Mouse (Mus musculus): Measurements from ENCODE around the gene Lhb. TPM values are rescaled to one million over a fixed set of nuclear protein-coding genes. Genes with fewer than 3 reads are reported as not detected.
"Not testable (repeated sequence)": the region's sequence is repeated elsewhere in the genome, so short reads cannot be mapped to it uniquely, and the experiment has no call there.

Gene Lhb
- 0.52 TPM in 1 of 2 replicates, not detected in the other for polyA plus RNA-seq (2014; fragmentation: Nextera tagmentation; extraction: Ambion mirVana)

DNA sequence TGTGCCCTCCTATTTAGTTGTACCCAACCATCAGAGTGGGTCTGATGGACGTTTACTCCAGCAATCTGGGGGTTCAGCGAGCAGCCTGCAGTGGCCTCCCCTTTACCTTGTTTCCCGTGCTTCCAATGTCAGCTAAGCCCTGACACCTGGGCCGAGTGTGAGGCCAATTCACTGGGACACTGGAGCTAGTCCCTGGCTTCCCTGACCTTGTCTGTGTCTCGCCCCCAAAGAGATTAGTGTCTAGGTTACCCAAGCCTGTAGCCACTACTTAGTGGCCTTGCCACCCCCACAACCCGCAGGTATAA lies at the start of gene Lhb:
Gene Lhb, plus strand, starts transcription at position 206 of the 305 bp plus-strand sequence.
- H3K4me3 ChIP-seq (ENCODE audit: low read depth, low read length) = no peak within 1 kb of the TSS
- WGBS = 58% methylated on average over 6 of the region's 6 CpGs
- 0 out of 2 replicates have a peak, but pooled peaks cover 4% of the 10 kb centered on the region for H3K27me3 ChIP-seq (ENCODE audit: control insufficient read depth, insufficient read depth, low read length)
- no peak for ATAC-seq (ENCODE audit: insufficient number of reproducible peaks, insufficient read depth, low FRiP score, low read depth)
- no peak within 1 kb of the TSS for H3K9ac ChIP-seq (replicated peaks; ENCODE audit: low read depth, low read length)
- peak within 1 kb of the TSS; percentile 13; the same call in 1 of the 2 replicates for H3K4me2 ChIP-seq (replicated peaks; ENCODE audit: low read depth, low read length)
- H3K36me3 ChIP-seq (ENCODE audit: control insufficient read depth, insufficient read depth, low read length) = peaks cover 50% of the 10 kb centered on the region
- H3K9me3 ChIP-seq (ENCODE audit: control insufficient read depth, low read depth, low read length) = no peaks in the 10 kb centered on the region
- H3K27ac ChIP-seq (ENCODE audit: low read length) = no peak within 1 kb of the TSS
- peaks cover 14% of the 10 kb centered on the region; the same call in 1 of the 2 replicates for H3K4me1 ChIP-seq (ENCODE audit: control insufficient read depth, insufficient read depth, low read length)

- ATAC-seq (ENCODE audit: insufficient number of reproducible peaks, insufficient read depth, low FRiP score, low read depth) = no peak
- no peaks in the 10 kb centered on the region for H3K9me3 ChIP-seq (ENCODE audit: control insufficient read depth, low read depth, low read length)
- peaks cover 13% of the 10 kb centered on the region; the same call in 1 of the 2 replicates for H3K27me3 ChIP-seq (ENCODE audit: control insufficient read depth, insufficient read depth, low read length)
- 75% methylated on average over 5 of the region's 5 CpGs for WGBS
- H3K27ac ChIP-seq (ENCODE audit: low read length) = no peak overlapping the region
- H3K36me3 ChIP-seq (ENCODE audit: control insufficient read depth, insufficient read depth, low read length) = peaks cover 29% of the 10 kb centered on the region
- H3K4me2 ChIP-seq (replicated peaks; ENCODE audit: low read depth, low read length) = no peak overlapping the region
- no peak overlapping the region for H3K9ac ChIP-seq (replicated peaks; ENCODE audit: low read depth, low read length)
- H3K4me1 ChIP-seq (ENCODE audit: control insufficient read depth, insufficient read depth, low read length) = peaks cover 5% of the 10 kb centered on the region; the same call in 1 of the 2 replicates
- H3K4me3 ChIP-seq (ENCODE audit: low read depth, low read length) = no peak overlapping the region
Observed at GRCm38 (mm10) chr7:45372371-45372770, 48.2 kb upstream of the Lhb start.

DNA sequence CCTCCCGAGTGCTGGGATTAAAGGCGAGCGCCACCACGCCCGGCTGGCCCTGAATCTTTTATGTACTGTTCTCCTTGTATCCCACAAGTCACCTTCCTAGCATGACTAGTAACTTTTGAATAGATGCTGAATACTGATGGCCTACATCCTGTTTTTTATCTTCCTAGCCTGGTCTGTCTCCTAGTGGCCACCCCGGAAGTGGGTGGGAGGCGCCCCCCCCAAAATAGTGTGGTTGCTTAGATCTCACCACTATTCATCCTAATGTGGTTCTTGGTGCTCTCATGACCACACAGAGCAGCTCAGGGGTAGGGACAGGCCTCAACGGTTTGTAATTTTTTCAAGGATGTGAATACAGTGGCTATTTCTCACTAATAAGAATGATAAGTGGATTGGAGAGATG lies 46.0 kb upstream of the Lhb start:
- ATAC-seq (ENCODE audit: insufficient number of reproducible peaks, insufficient read depth, low FRiP score, low read depth) = no peak
- no peaks in the 10 kb centered on the region for H3K9me3 ChIP-seq (ENCODE audit: control insufficient read depth, low read depth, low read length)

GRCm38 (mm10) chr7:45376057-45376456 lies 44.6 kb upstream of the Lhb start:
- H3K4me1 ChIP-seq (ENCODE audit: control insufficient read depth, insufficient read depth, low read length) = no peaks in the 10 kb centered on the region; the same call in 1 of the 2 replicates
- peaks cover 63% of the 10 kb centered on the region for H3K36me3 ChIP-seq (ENCODE audit: control insufficient read depth, insufficient read depth, low read length)
- no peaks in the 10 kb centered on the region for H3K27me3 ChIP-seq (ENCODE audit: control insufficient read depth, insufficient read depth, low read length)
- no peaks in the 10 kb centered on the region for H3K9me3 ChIP-seq (ENCODE audit: control insufficient read depth, low read depth, low read length)
- H3K9ac ChIP-seq (replicated peaks; ENCODE audit: low read depth, low read length) = no peak overlapping the region
- H3K4me3 ChIP-seq (ENCODE audit: low read depth, low read length) = no peak overlapping the region
- 88% methylated on average over 1 of the region's 1 CpGs for whole genome bisulfite sequencing
- no peak overlapping the region for H3K27ac ChIP-seq (ENCODE audit: low read length)
- no peak for ATAC-seq (ENCODE audit: insufficient number of reproducible peaks, insufficient read depth, low FRiP score, low read depth)
- no peak overlapping the region for H3K4me2 ChIP-seq (replicated peaks; ENCODE audit: low read depth, low read length)

More for the DNA sequence above, 46.0 kb upstream of the Lhb start:
- H3K4me1 ChIP-seq (ENCODE audit: control insufficient read depth, insufficient read depth, low read length) = peaks cover 3% of the 10 kb centered on the region; the same call in 1 of the 2 replicates
- no peak overlapping the region for H3K9ac ChIP-seq (replicated peaks; ENCODE audit: low read depth, low read length)
- no peak overlapping the region for H3K4me3 ChIP-seq (ENCODE audit: low read depth, low read length)
- H3K36me3 ChIP-seq (ENCODE audit: control insufficient read depth, insufficient read depth, low read length) = peaks cover 49% of the 10 kb centered on the region
- H3K27me3 ChIP-seq (ENCODE audit: control insufficient read depth, insufficient read depth, low read length) = 0 out of 2 replicates have a peak, but pooled peaks cover 3% of the 10 kb centered on the region
- H3K27ac ChIP-seq (ENCODE audit: low read length) = no peak overlapping the region
- 91% methylated on average over 8 of the region's 8 CpGs for WGBS
- no peak overlapping the region for H3K4me2 ChIP-seq (replicated peaks; ENCODE audit: low read depth, low read length)

DNA sequence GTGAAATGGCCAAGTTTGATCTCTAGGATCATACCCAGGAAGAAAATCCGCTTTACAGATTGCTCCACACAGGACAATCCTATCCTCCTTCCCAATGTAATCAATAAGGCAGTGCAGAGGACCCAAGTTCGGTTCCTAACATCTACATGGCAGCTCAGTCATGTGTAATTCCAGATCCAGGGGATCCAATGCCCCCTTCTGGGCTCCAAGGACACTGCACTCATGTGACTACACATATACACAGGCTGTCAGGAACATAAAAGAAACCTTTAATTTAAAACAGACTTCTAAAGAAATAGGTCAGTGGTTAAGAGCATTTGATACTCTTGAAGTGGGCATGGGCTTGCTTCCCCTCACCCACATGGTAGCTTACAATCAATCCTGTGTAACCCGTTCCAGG lies 34.5 kb upstream of the Lhb start:
- Histone ChIP-seq H3K27me3 (ENCODE audit: control insufficient read depth, insufficient read depth, low read length) (no peaks in the 10 kb centered on the region), H3K9me3 (ENCODE audit: control insufficient read depth, low read depth, low read length) (no peaks in the 10 kb centered on the region), H3K27ac (ENCODE audit: low read length) (no peak overlapping the region), H3K9ac (replicated peaks; ENCODE audit: low read depth, low read length) (no peak overlapping the region), H3K4me2 (replicated peaks; ENCODE audit: low read depth, low read length) (no peak overlapping the region), H3K4me3 (ENCODE audit: low read depth, low read length) (no peak overlapping the region), H3K4me1 (ENCODE audit: control insufficient read depth, insufficient read depth, low read length) (no peaks in the 10 kb centered on the region), H3K36me3 (ENCODE audit: control insufficient read depth, insufficient read depth, low read length) (peaks cover 97% of the 10 kb centered on the region)
- WGBS = 88% methylated on average over 3 of the region's 3 CpGs
- ATAC-seq (ENCODE audit: insufficient number of reproducible peaks, insufficient read depth, low FRiP score, low read depth) = no peak

- Histone ChIP-seq H3K36me3 (ENCODE audit: control insufficient read depth, insufficient read depth, low read length) (peaks cover 24% of the 10 kb centered on the region), H3K4me1 (ENCODE audit: control insufficient read depth, insufficient read depth, low read length) (peaks cover 16% of the 10 kb centered on the region), H3K4me3 (ENCODE audit: low read depth, low read length) (peak overlapping the region; percentile 77), H3K9ac (replicated peaks; ENCODE audit: low read depth, low read length) (peak overlapping the region; percentile 87), H3K9me3 (ENCODE audit: control insufficient read depth, low read depth, low read length) (no peaks in the 10 kb centered on the region), H3K27ac (ENCODE audit: low read length) (peak overlapping the region; percentile 98), H3K4me2 (replicated peaks; ENCODE audit: low read depth, low read length) (peak overlapping the region; percentile 99), H3K27me3 (ENCODE audit: control insufficient read depth, insufficient read depth, low read length) (no peaks in the 10 kb centered on the region)
- ATAC-seq (ENCODE audit: insufficient number of reproducible peaks, insufficient read depth, low FRiP score, low read depth) = peak; percentile 79
- 0% methylated on average over 17 of the region's 20 CpGs for WGBS
Observed at GRCm38 (mm10) chr7:45395129-45395541, 25.5 kb upstream of the Lhb start.

GRCm38 (mm10) chr7:45395578-45396336 lies 24.9 kb upstream of the Lhb start, which contains the start of gene Snrnp70:
TSS of gene Snrnp70 (minus strand) at chr7:45395742.
- WGBS = under 1% methylated on average over 60 of the region's 60 CpGs
- Histone ChIP-seq H3K4me2 (replicated peaks; ENCODE audit: low read depth, low read length) (peak within 1 kb of the TSS; percentile 99), H3K4me3 (ENCODE audit: low read depth, low read length) (peak within 1 kb of the TSS; percentile 77), H3K27ac (ENCODE audit: low read length) (peak within 1 kb of the TSS; percentile 98), H3K27me3 (ENCODE audit: control insufficient read depth, insufficient read depth, low read length) (no peaks in the 10 kb centered on the region), H3K36me3 (ENCODE audit: control insufficient read depth, insufficient read depth, low read length) (peaks cover 18% of the 10 kb centered on the region), H3K9me3 (ENCODE audit: control insufficient read depth, low read depth, low read length) (no peaks in the 10 kb centered on the region), H3K9ac (replicated peaks; ENCODE audit: low read depth, low read length) (peak within 1 kb of the TSS; percentile 87), H3K4me1 (ENCODE audit: control insufficient read depth, insufficient read depth, low read length) (peaks cover 16% of the 10 kb centered on the region)
- ATAC-seq (ENCODE audit: insufficient number of reproducible peaks, insufficient read depth, low FRiP score, low read depth) = peak; percentile 98

DNA sequence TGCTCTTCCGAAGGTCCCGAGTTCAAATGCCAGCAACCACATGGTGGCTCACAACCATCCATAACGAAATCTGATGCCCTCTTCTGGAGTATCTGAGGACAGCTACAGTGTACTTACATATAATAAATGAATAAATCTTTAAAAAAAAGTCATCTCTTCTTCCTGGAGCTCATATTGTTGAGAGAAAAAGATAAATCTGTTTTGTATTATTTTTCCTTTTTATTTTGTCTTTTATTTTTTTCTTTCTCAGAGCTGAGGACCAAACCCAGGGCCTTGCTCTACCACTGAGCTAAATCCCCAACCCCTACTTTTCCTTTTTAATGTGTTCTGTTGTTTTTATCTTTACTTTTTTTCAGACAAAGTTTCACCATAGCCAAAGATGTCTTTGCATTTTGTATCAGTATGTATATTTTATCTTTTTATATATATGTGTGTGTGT lies 24.3 kb upstream of the Lhb start:
- Histone ChIP-seq H3K4me1 (ENCODE audit: control insufficient read depth, insufficient read depth, low read length) (peaks cover 16% of the 10 kb centered on the region), H3K4me2 (replicated peaks; ENCODE audit: low read depth, low read length) (peak overlapping the region; percentile 49), H3K36me3 (ENCODE audit: control insufficient read depth, insufficient read depth, low read length) (peaks cover 13% of the 10 kb centered on the region), H3K4me3 (ENCODE audit: low read depth, low read length) (peak overlapping the region; percentile 77)
- peak; percentile 33; the same call in 1 of the 2 replicates for ATAC-seq (ENCODE audit: insufficient number of reproducible peaks, insufficient read depth, low FRiP score, low read depth)
- not testable (repeated sequence) for H3K27me3 ChIP-seq (ENCODE audit: control insufficient read depth, insufficient read depth, low read length); H3K9me3 ChIP-seq (ENCODE audit: control insufficient read depth, low read depth, low read length); H3K27ac ChIP-seq (ENCODE audit: low read length); H3K9ac ChIP-seq (replicated peaks; ENCODE audit: low read depth, low read length)
- 9% methylated on average over 3 of the region's 3 CpGs for WGBS

All from stomach, embryonic 14.5 days (tissue).